Mouse (Mus musculus) G1E (cell line): Measurements from ENCODE around the gene Calhm4. TPM values are rescaled to one million over a fixed set of nuclear protein-coding genes. Genes with fewer than 3 reads are reported as not detected.

Experiments
- ATAC-seq: 2 replicates; pipeline ENCODE4 v1.8.0; 2016; ENCODE audit warnings: mild to moderate bottlenecking; ENCODE audit not compliant: insufficient number of reproducible peaks, poor library complexity, low FRiP score, severe bottlenecking; ENCODE audit errors: extremely low read depth
- DNase-seq: peaks from one replicate; pipeline ENCODE4 v3.0.0; 2012; ENCODE audit warnings: low spot score
- H3K27me3 ChIP-seq: 2 replicates; pipeline ENCODE4 v1.6.1; 2012; ENCODE audit warnings: mild to moderate bottlenecking, low read length, inconsistent platforms; ENCODE audit not compliant: insufficient read depth
- H3K36me3 ChIP-seq: replicated peaks from 2 replicates; pipeline ENCODE3; 2012; ENCODE audit warnings: mild to moderate bottlenecking, inconsistent platforms
- H3K4me1 ChIP-seq: 2 replicates; pipeline ENCODE4 v1.6.1; 2012; ENCODE audit warnings: low read depth, low read length, inconsistent platforms, mixed read lengths; ENCODE audit not compliant: insufficient read depth
- H3K4me3 ChIP-seq: 2 replicates; pipeline ENCODE4 v1.5.1; 2012; ENCODE audit warnings: low read depth, mild to moderate bottlenecking, inconsistent platforms, low read length, moderate library complexity, mixed read lengths
- H3K9me3 ChIP-seq: replicated peaks from 2 replicates; pipeline ENCODE4 v1.6.1; 2012; ENCODE audit warnings: inconsistent platforms
- CTCF ChIP-seq: IDR thresholded peaks from 2 replicates; pipeline ENCODE4 v1.5.1; 2012; ENCODE audit warnings: low read depth, low read length, inconsistent platforms, mixed read lengths
- GATA1 ChIP-seq: IDR thresholded peaks from 2 replicates; pipeline ENCODE4 v1.6.1; 2012; ENCODE audit warnings: borderline replicate concordance, low read length, inconsistent platforms, mixed read lengths
- GATA2 ChIP-seq: IDR thresholded peaks from 2 replicates; pipeline ENCODE4 v1.6.1; 2012; ENCODE audit warnings: low read depth, low read length, inconsistent platforms, borderline replicate concordance
- POLR2AphosphoS5 ChIP-seq: IDR thresholded peaks from 2 replicates; pipeline ENCODE4 v1.6.1; 2012; ENCODE audit warnings: low read depth, low read length, inconsistent platforms; ENCODE audit not compliant: insufficient replicate concordance
- TAL1 ChIP-seq: conservative IDR thresholded peaks from 2 replicates; pipeline ENCODE4 v1.6.1; 2012; ENCODE audit warnings: low read depth, low read length, inconsistent platforms, mixed read lengths
- polyA plus RNA-seq: library from polyadenylated mRNA; stranded (reverse); fragments of >175 nt; gene quantifications from 2 replicates; pipeline ENCODE4 v1.2.3, GENCODE M21; 2012
- total RNA-seq, 2 experiments: library from RNA; stranded (forward) in 1 of 2; stranded (reverse) in 1 of 2; fragments of 200-1000 nt in 1 of 2; fragments of >200 nt in 1 of 2; fragmentation: Nextera tagmentation in 1 of 2; gene quantifications; 2 replicates each; pipeline ENCODE4 v1.2.3; 2014 to 2017

Gene Calhm4
- total and polyA plus RNA-seq, 3 experiments: 0.11 TPM; not detected in 2

DNA sequence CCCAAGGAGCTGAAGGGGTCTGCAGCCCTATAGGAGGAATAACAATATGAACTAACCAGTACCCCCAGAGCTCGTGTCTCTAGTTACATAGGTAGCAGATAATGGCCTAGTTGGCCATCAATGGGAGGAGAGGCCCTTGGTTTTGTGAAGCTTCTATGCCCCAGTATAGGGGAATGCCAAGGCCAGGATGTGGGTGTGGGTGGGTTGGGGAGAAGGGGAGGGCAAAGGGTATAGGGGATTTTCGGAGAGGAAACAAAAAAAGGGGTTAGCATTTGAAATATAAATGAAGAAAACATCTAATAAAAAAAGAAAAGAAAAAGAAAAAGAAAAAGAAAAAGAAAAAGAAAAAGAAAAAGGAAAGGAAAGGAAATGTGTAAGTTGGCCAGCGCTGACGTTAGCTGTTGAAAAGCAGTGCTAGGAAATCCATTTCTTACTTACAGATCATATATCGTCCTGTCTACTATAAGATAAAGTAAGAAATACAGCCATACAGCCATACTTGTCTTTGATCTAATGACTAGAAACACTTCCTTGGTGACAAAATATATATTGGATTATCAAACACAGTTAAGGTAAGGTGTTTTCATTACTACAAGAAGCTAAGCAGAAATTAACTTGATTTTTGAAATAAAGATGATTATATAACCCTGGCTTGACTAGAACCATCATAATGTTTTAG is 30.6 kb upstream of the Calhm4 start:
- no peaks in the 10 kb centered on the region for H3K27me3 ChIP-seq
- H3K4me1 ChIP-seq: no peaks in the 10 kb centered on the region
- H3K36me3 ChIP-seq: no peaks in the 10 kb centered on the region
- DNase-seq (no peak), ATAC-seq (no peak)
- no peaks in the 10 kb centered on the region for H3K9me3 ChIP-seq
- TF ChIP-seq POLR2AphosphoS5 (no peak), CTCF (no peak), GATA1 (no peak), TAL1 (no peak), GATA2 (no peak)
- no peak overlapping the region for H3K4me3 ChIP-seq

DNA sequence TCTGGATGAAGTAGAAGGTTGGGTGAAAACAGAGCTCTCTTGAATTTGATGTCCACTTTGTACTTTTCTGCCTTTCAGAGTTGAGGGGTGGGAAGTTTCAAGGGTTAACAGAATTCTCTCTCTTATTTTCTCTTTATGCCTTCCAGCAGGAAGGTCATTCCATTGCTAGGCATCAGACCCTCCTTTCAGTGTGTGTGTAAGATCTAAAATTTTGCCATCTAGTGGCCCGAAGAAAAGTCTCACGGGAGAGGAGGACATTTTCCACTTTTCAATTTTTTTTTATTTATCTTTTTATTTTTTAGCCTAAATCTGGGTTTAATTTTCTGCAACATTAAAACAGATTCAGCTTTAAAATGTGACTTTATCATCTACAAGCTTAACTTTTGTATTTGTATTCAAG is 27.5 kb upstream of the Calhm4 start:
- DNase-seq (no peak), ATAC-seq (no peak)
- Histone ChIP-seq H3K4me1 (no peaks in the 10 kb centered on the region), H3K9me3 (no peaks in the 10 kb centered on the region), H3K36me3 (no peaks in the 10 kb centered on the region), H3K4me3 (no peak overlapping the region), H3K27me3 (peaks cover 5% of the 10 kb centered on the region; the same call in 1 of the 2 replicates)
- TF ChIP-seq GATA2 (no peak), GATA1 (no peak), CTCF (no peak), TAL1 (no peak), POLR2AphosphoS5 (no peak)

DNA sequence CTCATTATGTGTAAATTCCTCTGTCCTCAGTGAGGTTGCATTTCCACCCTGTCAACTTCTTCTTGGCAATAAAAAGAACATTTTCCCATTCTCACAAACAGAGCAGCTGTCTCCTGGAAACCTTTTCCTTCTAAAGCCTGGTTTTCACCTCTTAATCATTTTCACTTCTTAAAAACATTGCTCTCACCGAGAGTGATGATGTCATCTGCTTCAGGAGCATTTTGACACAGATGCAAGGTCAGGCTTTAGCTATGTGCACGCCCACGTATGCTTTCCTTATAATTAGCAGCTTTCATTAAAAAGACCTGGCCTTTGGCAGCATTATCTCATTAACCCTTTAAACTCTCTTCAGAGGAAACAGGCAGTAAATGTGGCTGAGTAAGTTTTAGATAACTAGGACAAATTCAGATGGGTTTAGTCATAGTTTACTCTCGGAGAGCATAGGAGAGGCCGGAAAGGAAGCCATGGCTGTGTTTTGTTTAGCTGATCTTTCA is 26.9 kb upstream of the Calhm4 start:
- ATAC-seq (no peak), DNase-seq (no peak)

DNA sequence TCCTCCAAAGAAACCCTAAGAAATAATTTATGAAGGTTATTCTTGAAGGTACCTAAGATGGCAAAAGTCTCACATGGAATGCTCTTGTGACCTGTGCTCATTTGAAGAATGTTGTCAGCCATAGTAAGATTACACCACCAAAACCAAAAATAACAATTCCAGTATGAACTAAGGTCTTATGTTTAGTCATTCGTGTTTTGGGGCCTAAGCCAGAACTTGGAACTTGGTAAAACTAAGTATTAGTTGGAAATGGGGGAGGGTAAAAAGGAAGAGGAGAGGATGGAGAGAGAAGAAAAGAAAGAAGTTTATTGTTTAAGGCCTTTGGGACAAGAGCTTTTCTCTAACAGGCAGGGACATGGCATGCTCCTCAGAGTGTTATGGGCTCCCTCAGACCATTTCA is 25.5 kb upstream of the Calhm4 start:
- ATAC-seq (no peak), DNase-seq (no peak)
- peaks cover 5% of the 10 kb centered on the region; the same call in 1 of the 2 replicates for H3K27me3 ChIP-seq
- H3K9me3 ChIP-seq: no peaks in the 10 kb centered on the region
- H3K4me1 ChIP-seq: no peaks in the 10 kb centered on the region
- TF ChIP-seq GATA2 (no peak), CTCF (no peak), GATA1 (no peak), TAL1 (no peak), POLR2AphosphoS5 (no peak)
- H3K4me3 ChIP-seq: no peak overlapping the region
- H3K36me3 ChIP-seq: no peaks in the 10 kb centered on the region

More for the DNA sequence above, 26.9 kb upstream of the Calhm4 start:
- TF ChIP-seq CTCF (no peak), GATA2 (no peak), GATA1 (no peak), TAL1 (no peak), POLR2AphosphoS5 (no peak)
- peaks cover 5% of the 10 kb centered on the region; the same call in 1 of the 2 replicates for H3K27me3 ChIP-seq
- H3K9me3 ChIP-seq: no peaks in the 10 kb centered on the region
- H3K4me1 ChIP-seq: no peaks in the 10 kb centered on the region
- no peaks in the 10 kb centered on the region for H3K36me3 ChIP-seq
- H3K4me3 ChIP-seq: no peak overlapping the region

DNA sequence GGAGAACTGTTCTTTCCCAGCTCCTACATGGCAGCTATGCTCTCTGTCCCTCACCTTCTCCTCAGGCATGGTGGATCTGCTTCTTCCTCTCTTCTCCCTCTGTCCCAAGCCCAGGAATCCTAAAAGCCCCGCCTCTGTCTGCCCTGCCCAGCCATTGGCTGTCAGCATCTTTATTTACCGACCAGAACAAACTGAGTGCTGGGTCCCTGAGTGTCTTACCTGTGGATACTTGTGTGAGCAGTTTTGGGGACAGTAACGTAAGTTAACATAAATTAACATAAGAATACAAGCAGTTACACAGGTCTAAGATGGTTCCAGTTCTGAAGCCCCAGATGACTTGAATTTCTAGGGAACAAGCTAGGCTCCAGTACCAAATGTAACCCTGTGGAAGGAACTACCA is 22.5 kb upstream of the Calhm4 start:
- TF ChIP-seq GATA1 (no peak), POLR2AphosphoS5 (no peak), GATA2 (no peak), CTCF (no peak), TAL1 (no peak)
- ATAC-seq (no peak), DNase-seq (no peak)
- Histone ChIP-seq H3K4me3 (no peak overlapping the region), H3K27me3 (peaks cover 5% of the 10 kb centered on the region; the same call in 1 of the 2 replicates), H3K4me1 (no peaks in the 10 kb centered on the region), H3K36me3 (no peaks in the 10 kb centered on the region), H3K9me3 (no peaks in the 10 kb centered on the region)

DNA sequence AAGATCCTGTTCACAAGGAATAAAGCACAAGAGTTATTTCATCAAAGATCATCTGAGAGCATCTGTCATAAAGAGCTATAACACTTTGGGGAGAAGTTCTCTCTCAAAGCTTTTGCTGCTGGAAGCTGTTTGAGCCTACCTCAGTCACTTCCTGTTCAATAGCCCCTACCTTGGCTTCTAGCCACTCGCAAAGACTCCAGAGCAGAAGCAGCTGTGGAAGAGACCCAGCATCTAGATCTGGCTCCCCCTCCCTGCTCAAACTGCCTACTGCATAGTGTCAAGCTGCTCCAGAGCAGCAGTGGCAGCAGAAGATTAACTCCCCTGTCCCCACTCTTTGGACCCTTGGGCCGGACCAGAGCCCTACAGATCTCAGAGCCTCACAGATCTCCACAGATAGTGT is 9.9 kb upstream of the Calhm4 start:
- TF ChIP-seq POLR2AphosphoS5: no peak
- TF ChIP-seq GATA2: no peak
- no peak for TF ChIP-seq CTCF
- TF ChIP-seq TAL1: no peak
- TF ChIP-seq GATA1: no peak
- Histone ChIP-seq H3K27me3 (0 out of 2 replicates have a peak, but pooled peaks cover 6% of the 10 kb centered on the region), H3K4me1 (no peaks in the 10 kb centered on the region), H3K9me3 (no peaks in the 10 kb centered on the region), H3K36me3 (no peaks in the 10 kb centered on the region), H3K4me3 (no peak overlapping the region)
- ATAC-seq (no peak), DNase-seq (no peak)
